Mouse (Mus musculus): ENCODE measurements around the gene Ces1d.
"Not testable (repeated sequence)": the region's sequence is repeated elsewhere in the genome, so short reads cannot be mapped to it uniquely, and the experiment has no call there.

The Ces1d gene

GRCm38 (mm10) chr8:93197685-93198525 is at the start of gene Ces1d:
TSS of gene Ces1d (minus strand) at chr8:93197838.
- no peak for DNase-seq

GRCm38 (mm10) chr8:93246057-93246456 is 48.4 kb upstream of the Ces1d start:
- DNase-seq = no peak

- DNase-seq = no peak
Observed at GRCm38 (mm10) chr8:93239884-93240283, 42.2 kb upstream of the Ces1d start.

GRCm38 (mm10) chr8:93235681-93236080 is 38.0 kb upstream of the Ces1d start:
- DNase-seq = no peak

GRCm38 (mm10) chr8:93234706-93235105 is 37.1 kb upstream of the Ces1d start:
- DNase-seq = no peak

- no peak for DNase-seq
Observed at GRCm38 (mm10) chr8:93234068-93234467, 36.4 kb upstream of the Ces1d start.

GRCm38 (mm10) chr8:93229446-93229845 is 31.8 kb upstream of the Ces1d start, which contains the start of gene Ces1e:
TSS of gene Ces1e (minus strand) at chr8:93229619.
- no peak for DNase-seq

- DNase-seq = no peak
Observed at GRCm38 (mm10) chr8:93228673-93229370, 31.2 kb upstream of the Ces1d start.

- not testable (repeated sequence) for DNase-seq
Observed at GRCm38 (mm10) chr8:93226471-93226870, 28.8 kb upstream of the Ces1d start.

- DNase-seq = no peak
Observed at GRCm38 (mm10) chr8:93221896-93222295, 24.3 kb upstream of the Ces1d start.

GRCm38 (mm10) chr8:93217867-93218266 is 20.2 kb upstream of the Ces1d start:
- DNase-seq = no peak

- DNase-seq = no peak
Observed at GRCm38 (mm10) chr8:93217375-93217774, 19.7 kb upstream of the Ces1d start.

GRCm38 (mm10) chr8:93211091-93211490 is 13.5 kb upstream of the Ces1d start:
- DNase-seq = no peak

GRCm38 (mm10) chr8:93199146-93199545 is 1.5 kb upstream of the Ces1d start:
- not testable (repeated sequence) for DNase-seq

- DNase-seq = no peak
Observed at GRCm38 (mm10) chr8:93196436-93196835, 1.2 kb downstream of the Ces1d start.

- DNase-seq = no peak
Observed at GRCm38 (mm10) chr8:93180581-93181129, 17.0 kb downstream of the Ces1d start.

GRCm38 (mm10) chr8:93176593-93176992 is 21.0 kb downstream of the Ces1d start:
- no peak for DNase-seq

- DNase-seq = no peak
Observed at GRCm38 (mm10) chr8:93174554-93174953, 23.1 kb downstream of the Ces1d start.

- no peak for DNase-seq
Observed at GRCm38 (mm10) chr8:93171846-93172590, 25.6 kb downstream of the Ces1d start.

- no peak for DNase-seq
Observed at GRCm38 (mm10) chr8:93163363-93163762, 34.3 kb downstream of the Ces1d start.

- peak in 1 of 2 experiments; percentile 2 for DNase-seq
Observed at GRCm38 (mm10) chr8:93151401-93151800, 46.2 kb downstream of the Ces1d start.

- no peak for DNase-seq
Observed at GRCm38 (mm10) chr8:93147331-93147730, 50.3 kb downstream of the Ces1d start.

GRCm38 (mm10) chr8:93140696-93141095 is 56.9 kb downstream of the Ces1d start:
- DNase-seq = peak; percentile 16 to 40
